Mouse (Mus musculus) retina, embryonic 14.5 days (tissue): ENCODE measurements around the gene H2-Ob.

Source experiments
- DNase-seq: peaks from one replicate; pipeline ENCODE4 v3.0.0-alpha.2; 2015; ENCODE audit warnings: low spot score

The H2-Ob gene

GRCm38 (mm10) chr17:34285848-34286247 lies 47.1 kb downstream of the H2-Ob start:
- no peak for DNase-seq

- DNase-seq, result no peak
These were observed 47.8 kb downstream of the H2-Ob start for GRCm38 (mm10) chr17:34286501-34286900.

- DNase-seq, result no peak
These were observed 48.3 kb downstream of the H2-Ob start for GRCm38 (mm10) chr17:34286999-34287398.

GRCm38 (mm10) chr17:34287648-34288047 lies 48.9 kb downstream of the H2-Ob start, which contains the start of gene H2-Aa:
Gene H2-Aa (minus strand): TSS chr17:34287823.
- peak; percentile 83 for DNase-seq

- no peak for DNase-seq
These were observed 49.4 kb downstream of the H2-Ob start for GRCm38 (mm10) chr17:34288131-34288530.

- DNase-seq, result peak; percentile 89
These were observed 52.9 kb downstream of the H2-Ob start for GRCm38 (mm10) chr17:34291609-34292008.

GRCm38 (mm10) chr17:34292570-34292969 lies 53.9 kb downstream of the H2-Ob start:
- no peak for DNase-seq

- DNase-seq, result no peak
These were observed 54.8 kb downstream of the H2-Ob start for GRCm38 (mm10) chr17:34293533-34293932.

GRCm38 (mm10) chr17:34294249-34294648 lies 55.5 kb downstream of the H2-Ob start:
- no peak for DNase-seq

- DNase-seq, result no peak
These were observed 56.6 kb downstream of the H2-Ob start for GRCm38 (mm10) chr17:34295307-34295706.

- peak; percentile 84 for DNase-seq
These were observed 57.4 kb downstream of the H2-Ob start for GRCm38 (mm10) chr17:34295891-34296794.

GRCm38 (mm10) chr17:34299356-34299755 lies 60.7 kb downstream of the H2-Ob start:
- DNase-seq, result no peak

- no peak for DNase-seq
These were observed 61.4 kb downstream of the H2-Ob start for GRCm38 (mm10) chr17:34300071-34300470.

- DNase-seq, result no peak
These were observed 62.2 kb downstream of the H2-Ob start for GRCm38 (mm10) chr17:34300691-34301566.

GRCm38 (mm10) chr17:34301670-34302190 lies 63.0 kb downstream of the H2-Ob start:
- no peak for DNase-seq

GRCm38 (mm10) chr17:34303789-34304188 lies 65.1 kb downstream of the H2-Ob start:
- DNase-seq, result no peak
